Mouse (Mus musculus) heart, postnatal 10 days (tissue): ENCODE results near the gene Ank2. TPM values are rescaled to one million over a fixed set of nuclear protein-coding genes. Genes with fewer than 3 reads are reported as not detected.

Experiments used
- DNase-seq, 2 experiments: peaks; one replicate each; pipeline ENCODE4 v3.0.0; 2021
- intact Hi-C: fragments of 180-260 bp; cut with DNase I; formaldehyde crosslinking; loops from one replicate; pipeline ENCODE4 v1.15.1; 2025
- total RNA-seq, 2 experiments: library from RNA; stranded (reverse); gene quantifications; 2 replicates each; pipeline ENCODE4 v1.2.3; 2021

Gene Ank2
- total RNA-seq, 2 experiments from 2014 or later: 289 to 290 TPM

DNA sequence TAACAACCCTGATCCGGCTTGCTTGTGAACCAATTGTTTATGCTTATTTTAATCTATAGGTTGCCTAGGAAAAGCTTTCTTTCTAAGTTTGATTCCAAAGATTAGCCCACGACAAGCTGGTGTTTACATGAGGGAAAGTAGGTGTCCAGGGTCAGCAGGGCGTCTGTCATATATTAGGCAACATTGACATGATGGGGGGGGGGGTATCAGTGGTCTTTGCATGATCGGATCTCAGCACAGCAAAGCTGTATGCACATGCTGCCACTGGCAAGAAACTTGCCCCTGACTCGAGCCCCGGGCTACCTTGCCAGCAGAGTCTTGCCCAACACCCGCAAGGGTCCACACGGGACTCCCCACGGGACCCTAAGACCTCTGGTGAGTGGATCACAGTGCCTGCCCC is 358.6 kb downstream of the Ank2 start:
- intact Hi-C loops: no loop called here
- DNase-seq: no peak

GRCm38 (mm10) chr3:127139638-127140037 is 359.5 kb downstream of the Ank2 start:
- intact Hi-C loops: no loop called here
- no peak for DNase-seq

- intact Hi-C loops: no loop called here
- no peak for DNase-seq
These were observed 361.6 kb downstream of the Ank2 start for GRCm38 (mm10) chr3:127137508-127137907.

DNA sequence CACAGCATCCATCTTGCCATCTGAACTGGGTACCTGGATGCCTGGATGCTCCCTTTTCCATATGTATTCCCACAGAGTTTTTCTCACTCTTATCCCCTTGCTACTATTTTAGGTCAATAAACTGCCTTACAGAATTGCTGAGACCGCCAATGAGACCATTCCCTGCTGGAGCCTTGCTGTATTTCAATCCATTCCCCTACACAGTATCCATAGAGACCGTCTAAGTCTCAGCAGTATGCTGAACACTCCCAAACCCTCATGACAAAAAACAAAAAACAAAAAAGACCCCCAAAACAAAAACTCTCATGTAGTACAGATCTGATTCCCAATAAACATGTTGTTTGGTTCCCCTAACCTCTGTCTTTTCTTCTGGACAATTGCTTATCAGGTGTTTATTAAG is 365.1 kb downstream of the Ank2 start:
- intact Hi-C loops: no loop called here
- no peak for DNase-seq

DNA sequence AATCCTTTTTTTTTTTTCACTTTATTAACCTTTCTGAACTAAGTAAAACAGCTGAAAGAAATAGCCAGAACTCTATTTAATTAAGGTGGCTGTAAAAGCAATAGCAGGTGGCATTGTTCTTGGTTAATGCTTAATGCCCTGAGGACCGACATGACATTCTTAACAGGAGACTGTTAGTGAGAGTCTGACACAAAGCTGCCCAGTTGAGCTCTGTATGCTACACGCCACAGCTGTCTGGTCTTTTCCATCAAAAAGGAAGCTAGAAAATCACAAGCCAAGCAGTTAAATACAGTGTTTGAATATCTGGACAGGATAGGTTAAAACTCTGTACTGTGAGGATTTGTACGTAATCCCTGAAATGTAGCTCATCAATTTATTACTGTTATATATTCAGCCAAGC is 368.1 kb downstream of the Ank2 start:
- DNase-seq: no peak
- intact Hi-C loops: no loop called here

- intact Hi-C loops: no loop called here
These were observed 368.9 kb downstream of the Ank2 start for GRCm38 (mm10) chr3:127130167-127130770.

GRCm38 (mm10) chr3:127129750-127130149 is 369.4 kb downstream of the Ank2 start:
- no peak for DNase-seq
- intact Hi-C loops: no loop called here

More at GRCm38 (mm10) chr3:127130167-127130770, 368.9 kb downstream of the Ank2 start:
- DNase-seq: no peak

DNA sequence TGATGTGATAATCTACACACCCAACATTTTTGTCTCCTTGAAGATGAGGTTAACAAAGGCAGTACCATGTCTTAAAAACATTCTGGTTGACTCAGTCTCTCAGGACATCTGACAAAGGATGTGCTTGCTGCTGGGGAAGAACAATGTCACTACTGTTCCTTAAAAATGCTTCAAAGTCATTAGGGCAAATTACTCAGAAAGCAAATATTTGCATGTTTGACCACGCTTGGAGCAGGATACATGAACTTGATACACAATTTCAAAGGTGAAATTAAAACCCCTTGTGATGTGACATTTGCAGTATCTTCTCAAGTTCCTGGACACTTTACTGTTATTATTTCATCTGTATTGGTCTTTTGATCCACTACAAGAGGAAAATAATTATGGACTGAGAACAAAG is 371.5 kb downstream of the Ank2 start:
- DNase-seq: no peak
- intact Hi-C loops: no loop called here

DNA sequence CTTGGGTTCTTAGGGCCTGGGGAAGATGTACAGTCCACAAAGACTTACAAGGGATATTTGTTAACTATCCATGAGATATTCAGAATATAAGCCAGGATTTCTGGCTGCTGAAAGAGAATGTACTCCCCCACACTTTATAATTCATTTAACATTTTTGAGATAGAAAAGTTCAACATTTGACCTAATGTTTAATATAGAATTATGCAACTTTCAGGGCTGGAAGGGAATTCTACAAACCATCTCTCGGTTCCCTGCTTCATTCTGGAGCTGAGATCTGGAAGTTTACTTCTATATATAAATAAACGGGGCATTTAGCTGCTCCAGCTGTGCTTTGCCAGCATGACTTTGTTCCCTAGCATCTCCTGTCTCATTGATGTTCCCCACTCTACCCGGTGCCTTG is 372.9 kb downstream of the Ank2 start:
- no peak for DNase-seq
- intact Hi-C loops: no loop called here

GRCm38 (mm10) chr3:127124375-127124993 is 374.7 kb downstream of the Ank2 start:
- intact Hi-C loops: no loop called here
- peak; percentile 47 to 51 for DNase-seq

DNA sequence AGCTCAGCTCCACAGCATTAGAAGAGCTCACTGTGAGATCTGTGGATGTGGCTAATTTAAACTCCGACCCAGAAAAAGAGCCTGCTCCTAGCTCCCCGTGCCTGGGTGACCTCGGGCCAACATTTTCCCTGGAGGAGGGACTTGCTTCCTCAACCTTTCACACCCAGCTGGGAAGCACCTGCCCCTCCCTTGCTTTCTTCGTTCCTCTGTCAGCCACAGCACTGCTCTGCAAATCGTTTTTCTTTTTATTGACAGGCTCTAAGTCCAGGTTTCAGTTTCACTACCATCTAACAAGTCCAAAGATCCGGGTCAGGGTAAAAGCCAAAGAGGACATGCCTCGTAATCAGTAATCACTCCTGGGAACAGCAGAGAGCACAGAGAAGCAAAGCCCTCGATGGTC is 375.8 kb downstream of the Ank2 start:
- intact Hi-C loops: no loop called here
- peak; percentile 38 to 48 for DNase-seq

GRCm38 (mm10) chr3:127118777-127119176 is 380.4 kb downstream of the Ank2 start:
- intact Hi-C loops: no loop called here
- DNase-seq: no peak

GRCm38 (mm10) chr3:127116226-127116625 is 382.9 kb downstream of the Ank2 start:
- DNase-seq: no peak
- intact Hi-C loops: no loop called here

- no peak for DNase-seq
- intact Hi-C loops: no loop called here
These were observed 385.9 kb downstream of the Ank2 start for GRCm38 (mm10) chr3:127113238-127113637.

DNA sequence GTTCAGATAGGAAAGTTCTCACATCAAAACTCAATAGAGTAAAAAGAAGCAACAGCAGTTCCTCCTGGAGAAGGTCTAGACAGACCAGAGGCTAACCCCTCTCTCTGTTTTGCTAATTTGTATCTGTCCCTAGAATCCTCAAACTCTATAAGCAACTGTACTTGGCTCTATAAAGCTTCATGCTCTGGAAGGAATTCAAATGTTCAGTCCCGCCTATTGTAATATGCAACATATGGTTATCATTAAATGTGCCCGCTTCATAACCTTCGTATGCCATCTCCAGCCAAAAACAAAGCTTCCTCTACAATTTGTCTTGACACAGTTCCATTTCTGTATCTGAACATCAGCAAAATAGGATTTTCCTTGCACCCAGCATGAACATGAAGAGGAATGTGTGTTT is 389.7 kb downstream of the Ank2 start:
- intact Hi-C loops: no loop called here
- no peak for DNase-seq

GRCm38 (mm10) chr3:127108481-127108880 is 390.7 kb downstream of the Ank2 start:
- intact Hi-C loops: no loop called here
- no peak for DNase-seq

- intact Hi-C loops: no loop called here
These were observed 391.9 kb downstream of the Ank2 start for GRCm38 (mm10) chr3:127107281-127107680.

DNA sequence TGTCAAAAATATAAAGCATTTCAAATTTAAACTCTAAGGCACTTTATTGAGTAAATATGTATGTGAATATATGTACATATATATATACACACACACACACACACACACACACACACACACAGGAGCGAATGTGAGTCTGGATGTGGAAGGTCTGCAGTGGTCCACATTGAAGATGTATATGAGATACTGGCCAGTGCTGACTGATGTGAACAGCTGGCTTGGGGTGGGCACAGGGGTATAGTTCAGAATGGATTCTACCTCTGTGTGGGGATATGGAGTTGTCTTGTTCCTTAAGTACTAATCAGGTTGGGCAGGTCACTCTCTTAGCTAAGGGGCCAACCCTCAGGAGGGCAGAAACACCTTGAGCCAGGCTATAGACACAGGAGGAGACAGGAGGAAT is 397.8 kb downstream of the Ank2 start:
- no peak for DNase-seq
- intact Hi-C loops: no loop called here

More at GRCm38 (mm10) chr3:127107281-127107680, 391.9 kb downstream of the Ank2 start:
- peak; percentile 30 to 34 for DNase-seq

- intact Hi-C loops: no loop called here
- DNase-seq: no peak
These were observed 401.4 kb downstream of the Ank2 start for GRCm38 (mm10) chr3:127097745-127098144.

- intact Hi-C loops: no loop called here
These were observed 402.0 kb downstream of the Ank2 start for GRCm38 (mm10) chr3:127097106-127097505.

GRCm38 (mm10) chr3:127093631-127094030 is 405.5 kb downstream of the Ank2 start:
- no peak for DNase-seq
- intact Hi-C loops: no loop called here

More at GRCm38 (mm10) chr3:127097106-127097505, 402.0 kb downstream of the Ank2 start:
- no peak for DNase-seq

GRCm38 (mm10) chr3:127087574-127087973 is 411.6 kb downstream of the Ank2 start:
- DNase-seq: no peak
- intact Hi-C loops: no loop called here
